Mouse (Mus musculus): ENCODE results near the gene C130026I21Rik.
"Not testable (repeated sequence)": the region's sequence is repeated elsewhere in the genome, so short reads cannot be mapped to it uniquely, and the experiment has no call there.

DNA sequence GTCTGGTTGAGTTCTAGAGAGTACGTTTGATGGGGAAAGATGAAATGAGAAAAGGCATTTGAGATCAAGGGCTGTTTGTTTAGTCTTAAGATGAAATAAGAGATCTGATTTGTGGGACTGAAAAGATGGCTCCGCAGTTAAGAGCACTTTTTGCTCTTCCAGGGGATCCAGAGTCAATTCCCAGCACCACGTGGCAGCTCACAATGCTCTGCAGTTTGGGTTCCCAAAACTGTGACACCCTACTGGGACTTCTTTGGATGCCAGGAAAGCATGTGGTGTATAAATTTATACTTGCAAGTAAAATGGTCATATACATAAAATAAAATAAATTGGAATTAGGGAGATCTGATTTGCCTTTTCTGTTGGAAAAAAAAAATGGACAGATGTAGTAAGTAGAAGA, 15.1 kb downstream of the C130026I21Rik start:
- TF ChIP-seq CTCF (IDR thresholded peaks at IDR 0.05; ENCODE audit: borderline replicate concordance, insufficient read depth, low read depth, low read length); POLR2A (IDR thresholded peaks at IDR 0.05; ENCODE audit: borderline replicate concordance, insufficient read depth, low read length): not testable (repeated sequence)
